Mouse (Mus musculus) G1E (cell line): ENCODE data around the gene Homer1. TPM values are rescaled to one million over a fixed set of nuclear protein-coding genes. Genes with fewer than 3 reads are reported as not detected.

Experiments
- ATAC-seq: 2 replicates; pipeline ENCODE4 v1.8.0; 2016; ENCODE audit warnings: mild to moderate bottlenecking; ENCODE audit not compliant: insufficient number of reproducible peaks, poor library complexity, low FRiP score, severe bottlenecking; ENCODE audit errors: extremely low read depth
- DNase-seq: peaks from one replicate; pipeline ENCODE4 v3.0.0; 2012; ENCODE audit warnings: low spot score
- H3K27me3 ChIP-seq: 2 replicates; pipeline ENCODE4 v1.6.1; 2012; ENCODE audit warnings: mild to moderate bottlenecking, low read length, inconsistent platforms; ENCODE audit not compliant: insufficient read depth
- H3K36me3 ChIP-seq: replicated peaks from 2 replicates; pipeline ENCODE3; 2012; ENCODE audit warnings: mild to moderate bottlenecking, inconsistent platforms
- H3K4me1 ChIP-seq: 2 replicates; pipeline ENCODE4 v1.6.1; 2012; ENCODE audit warnings: low read depth, low read length, inconsistent platforms, mixed read lengths; ENCODE audit not compliant: insufficient read depth
- H3K4me3 ChIP-seq: 2 replicates; pipeline ENCODE4 v1.5.1; 2012; ENCODE audit warnings: low read depth, mild to moderate bottlenecking, inconsistent platforms, low read length, moderate library complexity, mixed read lengths
- H3K9me3 ChIP-seq: replicated peaks from 2 replicates; pipeline ENCODE4 v1.6.1; 2012; ENCODE audit warnings: inconsistent platforms
- CTCF ChIP-seq: IDR thresholded peaks from 2 replicates; pipeline ENCODE4 v1.5.1; 2012; ENCODE audit warnings: low read depth, low read length, inconsistent platforms, mixed read lengths
- GATA1 ChIP-seq: IDR thresholded peaks from 2 replicates; pipeline ENCODE4 v1.6.1; 2012; ENCODE audit warnings: borderline replicate concordance, low read length, inconsistent platforms, mixed read lengths
- GATA2 ChIP-seq: IDR thresholded peaks from 2 replicates; pipeline ENCODE4 v1.6.1; 2012; ENCODE audit warnings: low read depth, low read length, inconsistent platforms, borderline replicate concordance
- POLR2AphosphoS5 ChIP-seq: IDR thresholded peaks from 2 replicates; pipeline ENCODE4 v1.6.1; 2012; ENCODE audit warnings: low read depth, low read length, inconsistent platforms; ENCODE audit not compliant: insufficient replicate concordance
- TAL1 ChIP-seq: conservative IDR thresholded peaks from 2 replicates; pipeline ENCODE4 v1.6.1; 2012; ENCODE audit warnings: low read depth, low read length, inconsistent platforms, mixed read lengths
- polyA plus RNA-seq: library from polyadenylated mRNA; stranded (reverse); fragments of >175 nt; gene quantifications from 2 replicates; pipeline ENCODE4 v1.2.3, GENCODE M21; 2012
- total RNA-seq, 2 experiments: library from RNA; stranded (forward) in 1 of 2; stranded (reverse) in 1 of 2; fragments of 200-1000 nt in 1 of 2; fragments of >200 nt in 1 of 2; fragmentation: Nextera tagmentation in 1 of 2; gene quantifications; 2 replicates each; pipeline ENCODE4 v1.2.3; 2014 to 2017

The Homer1 gene
- total and polyA plus RNA-seq, 3 experiments, result 5.3 to 30.4 (median 24.5) TPM

- Histone ChIP-seq H3K27me3 (no peaks in the 10 kb centered on the region), H3K4me3 (no peak overlapping the region), H3K9me3 (peaks cover 3% of the 10 kb centered on the region; the same call in 1 of the 2 replicates), H3K36me3 (peaks cover 25% of the 10 kb centered on the region), H3K4me1 (peaks cover 4% of the 10 kb centered on the region)
- ATAC-seq, result no peak
- TF ChIP-seq TAL1 (no peak), CTCF (no peak), POLR2AphosphoS5 (no peak), GATA2 (no peak), GATA1 (no peak)
- no peak for DNase-seq
Measured at GRCm38 (mm10) chr13:93399710-93400216, 100.3 kb downstream of the Homer1 start.

- Histone ChIP-seq H3K36me3 (peaks cover 25% of the 10 kb centered on the region), H3K27me3 (no peaks in the 10 kb centered on the region), H3K4me1 (peaks cover 6% of the 10 kb centered on the region; the same call in 1 of the 2 replicates), H3K9me3 (peaks cover 3% of the 10 kb centered on the region; the same call in 1 of the 2 replicates), H3K4me3 (no peak overlapping the region)
- no peak for TF ChIP-seq GATA2
- TF ChIP-seq GATA1, result no peak
- TF ChIP-seq POLR2AphosphoS5, result no peak
- no peak for TF ChIP-seq CTCF
- no peak for TF ChIP-seq TAL1
- ATAC-seq, result no peak
- DNase-seq, result no peak
Measured at GRCm38 (mm10) chr13:93401947-93402346, 102.5 kb downstream of the Homer1 start.

GRCm38 (mm10) chr13:93406855-93407254 is 107.4 kb downstream of the Homer1 start:
- ATAC-seq, result no peak
- Histone ChIP-seq H3K9me3 (no peaks in the 10 kb centered on the region), H3K36me3 (peaks cover 13% of the 10 kb centered on the region), H3K27me3 (no peaks in the 10 kb centered on the region), H3K4me1 (peaks cover 6% of the 10 kb centered on the region; the same call in 1 of the 2 replicates), H3K4me3 (no peak overlapping the region)
- no peak for DNase-seq
- no peak for TF ChIP-seq GATA2
- TF ChIP-seq CTCF, result no peak
- TF ChIP-seq TAL1, result no peak
- no peak for TF ChIP-seq POLR2AphosphoS5
- TF ChIP-seq GATA1, result no peak

- DNase-seq (no peak), ATAC-seq (no peak)
- peaks cover 12% of the 10 kb centered on the region for H3K4me1 ChIP-seq
- TF ChIP-seq CTCF (no peak), GATA1 (no peak), POLR2AphosphoS5 (no peak), GATA2 (no peak), TAL1 (no peak)
- H3K4me3 ChIP-seq, result no peak overlapping the region
- H3K9me3 ChIP-seq, result no peaks in the 10 kb centered on the region
- H3K27me3 ChIP-seq, result no peaks in the 10 kb centered on the region
- peaks cover 8% of the 10 kb centered on the region for H3K36me3 ChIP-seq
Measured at GRCm38 (mm10) chr13:93410343-93410742, 110.9 kb downstream of the Homer1 start.

- Histone ChIP-seq H3K27me3 (no peaks in the 10 kb centered on the region), H3K9me3 (no peaks in the 10 kb centered on the region), H3K36me3 (no peaks in the 10 kb centered on the region), H3K4me3 (no peak overlapping the region), H3K4me1 (peaks cover 6% of the 10 kb centered on the region)
- ATAC-seq (no peak), DNase-seq (no peak)
- TF ChIP-seq GATA1, result no peak
- TF ChIP-seq GATA2, result no peak
- no peak for TF ChIP-seq CTCF
- no peak for TF ChIP-seq POLR2AphosphoS5
- TF ChIP-seq TAL1, result no peak
Measured at GRCm38 (mm10) chr13:93415055-93415454, 115.6 kb downstream of the Homer1 start.

GRCm38 (mm10) chr13:93418292-93418691 is 118.9 kb downstream of the Homer1 start:
- Histone ChIP-seq H3K27me3 (no peaks in the 10 kb centered on the region), H3K9me3 (no peaks in the 10 kb centered on the region), H3K36me3 (no peaks in the 10 kb centered on the region), H3K4me3 (no peak overlapping the region), H3K4me1 (peaks cover 16% of the 10 kb centered on the region)
- ATAC-seq (no peak), DNase-seq (no peak)
- TF ChIP-seq GATA2, result no peak
- no peak for TF ChIP-seq CTCF
- no peak for TF ChIP-seq GATA1
- no peak for TF ChIP-seq POLR2AphosphoS5
- no peak for TF ChIP-seq TAL1

- Histone ChIP-seq H3K4me1 (peaks cover 18% of the 10 kb centered on the region), H3K9me3 (no peaks in the 10 kb centered on the region), H3K27me3 (no peaks in the 10 kb centered on the region), H3K36me3 (peaks cover 2% of the 10 kb centered on the region), H3K4me3 (no peak overlapping the region)
- ATAC-seq, result no peak
- no peak for TF ChIP-seq CTCF
- TF ChIP-seq GATA1, result no peak
- no peak for TF ChIP-seq POLR2AphosphoS5
- no peak for TF ChIP-seq TAL1
- DNase-seq, result no peak
Measured at GRCm38 (mm10) chr13:93419779-93420178, 120.3 kb downstream of the Homer1 start.
